Mouse (Mus musculus): ENCODE results near the gene Cyp2d26. TPM values are rescaled to one million over a fixed set of nuclear protein-coding genes. Genes with fewer than 3 reads are reported as not detected.
A peak's percentile ranks its signal among the peaks of the same experiment; 100 is the strongest.
"Not testable (repeated sequence)": the region's sequence is repeated elsewhere in the genome, so short reads cannot be mapped to it uniquely, and the experiment has no call there.

The Cyp2d26 gene
- 0.20 and 1.3 TPM in 2 replicates for polyA plus RNA-seq (2012; rRNA removed)

DNA sequence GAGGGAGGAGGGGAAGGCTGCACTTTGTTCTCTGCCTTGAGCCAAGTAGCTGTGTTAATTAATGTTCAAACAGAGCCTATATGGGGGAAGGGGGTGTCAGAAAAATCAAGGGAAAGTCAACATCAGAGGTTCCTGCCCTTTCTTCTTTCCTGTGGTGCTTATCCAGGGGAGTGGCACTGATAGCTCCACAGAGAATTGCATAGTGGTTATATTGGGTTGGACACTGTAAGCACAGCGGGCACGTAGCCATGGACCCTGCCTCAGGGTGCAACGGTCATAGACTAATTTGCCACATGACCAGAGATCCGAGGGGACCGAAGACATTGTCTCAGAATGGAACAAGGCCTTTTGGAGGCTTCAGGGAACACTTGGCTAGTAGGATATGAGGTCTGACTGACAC, at the start of gene Cyp2d26:
Gene Cyp2d26, minus strand, starts transcription at position 18 of the 400 bp plus-strand sequence.
- DNase-seq (ENCODE audit: low read depth) = no peak

DNA sequence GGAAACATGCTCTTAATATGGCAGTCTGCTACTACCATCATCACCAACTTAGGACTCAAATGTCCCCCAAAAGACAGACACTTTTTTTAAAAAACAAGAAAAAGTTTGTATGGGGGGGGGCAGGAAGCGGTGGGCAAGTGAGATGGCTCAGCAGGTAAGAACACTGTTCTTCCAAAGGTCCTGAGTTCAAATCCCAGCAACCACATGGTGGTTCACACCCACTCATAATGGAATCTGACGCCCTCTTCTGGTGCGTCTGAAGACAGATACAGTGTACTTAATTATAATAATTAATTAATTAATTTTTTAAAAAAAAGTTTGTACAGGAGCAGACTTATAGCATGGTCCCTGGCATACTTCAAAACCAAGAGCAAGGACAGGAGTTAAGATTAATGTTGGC, 45.1 kb upstream of the Cyp2d26 start:
- no peak for DNase-seq (ENCODE audit: low read depth)

DNA sequence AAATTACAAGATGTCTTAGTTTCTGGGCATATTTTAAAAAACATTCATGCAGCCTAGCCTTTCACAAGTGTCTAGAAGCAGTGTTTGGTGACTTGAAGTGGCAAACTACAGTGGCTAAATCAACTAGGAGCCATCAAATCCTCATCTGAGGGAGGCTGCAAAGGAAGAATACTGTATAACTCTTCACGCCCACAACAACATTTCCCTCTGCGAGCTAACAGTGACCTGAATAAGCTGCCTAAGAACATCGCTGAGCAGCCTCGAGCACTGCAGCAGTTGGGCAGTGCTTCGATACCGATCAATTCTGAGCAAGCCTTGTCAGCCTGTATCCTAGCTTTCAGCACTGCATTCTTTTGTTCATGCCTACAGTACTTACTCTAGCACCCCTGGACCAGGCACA, 35.8 kb upstream of the Cyp2d26 start:
- no peak for DNase-seq (ENCODE audit: low read depth)

DNA sequence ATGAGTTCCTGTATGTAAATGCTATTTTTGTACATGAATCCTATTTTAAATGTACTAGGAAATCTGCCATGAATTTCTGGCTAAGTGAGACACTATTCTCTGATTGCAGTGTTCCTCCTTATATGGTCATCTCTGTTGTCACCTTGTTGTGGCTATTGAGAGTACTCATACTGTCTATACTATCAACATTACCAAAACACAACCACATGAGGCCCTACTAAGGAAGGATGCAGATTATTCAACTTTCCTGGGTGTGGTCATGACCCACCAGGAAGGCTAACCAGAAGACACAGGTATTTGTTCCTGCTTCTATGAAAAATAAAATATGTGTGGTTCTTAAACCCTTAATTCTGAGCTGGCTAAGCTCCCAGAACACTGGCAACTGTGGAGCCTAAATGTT, 31.8 kb upstream of the Cyp2d26 start:
- peak; percentile 49 for DNase-seq (ENCODE audit: low read depth)

DNA sequence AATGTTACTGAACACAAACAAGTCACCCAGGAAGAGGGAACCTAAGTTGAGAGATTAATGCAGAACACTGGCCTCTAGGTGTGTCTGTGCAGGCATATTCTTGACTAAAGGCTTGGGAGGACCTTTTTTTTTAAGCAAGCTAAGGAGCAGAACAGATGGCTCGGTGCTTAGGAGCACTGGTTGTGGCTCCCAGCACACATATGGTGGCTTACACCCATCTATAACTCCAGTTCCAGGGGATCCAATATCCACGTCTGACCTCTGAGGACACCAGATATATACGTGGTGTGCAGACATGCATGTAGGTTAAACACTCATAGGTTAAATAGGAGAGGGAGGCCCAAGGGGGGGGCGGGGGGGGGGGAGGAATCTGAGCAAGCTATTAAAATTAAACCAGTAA, 28.3 kb upstream of the Cyp2d26 start:
- no peak for DNase-seq (ENCODE audit: low read depth)

DNA sequence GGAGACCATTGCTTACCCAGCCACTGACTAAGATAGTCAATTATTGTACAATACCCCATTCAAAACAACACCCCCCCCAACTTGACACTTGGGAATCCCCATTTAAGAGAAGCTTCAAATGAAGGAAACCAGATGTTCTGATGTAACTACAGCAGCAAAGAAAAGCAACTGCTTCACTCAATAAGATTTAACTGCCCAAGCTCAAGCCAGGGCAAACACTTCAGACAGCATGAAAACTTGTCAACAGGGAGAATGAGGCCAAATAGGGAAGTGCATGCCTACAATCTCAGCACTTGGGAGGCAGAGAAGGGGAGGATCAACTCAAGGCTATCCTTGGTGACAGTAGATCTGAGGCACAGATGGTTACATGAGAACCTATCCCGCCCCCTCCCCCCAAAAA, 27.6 kb upstream of the Cyp2d26 start:
- DNase-seq (ENCODE audit: low read depth) = no peak

DNA sequence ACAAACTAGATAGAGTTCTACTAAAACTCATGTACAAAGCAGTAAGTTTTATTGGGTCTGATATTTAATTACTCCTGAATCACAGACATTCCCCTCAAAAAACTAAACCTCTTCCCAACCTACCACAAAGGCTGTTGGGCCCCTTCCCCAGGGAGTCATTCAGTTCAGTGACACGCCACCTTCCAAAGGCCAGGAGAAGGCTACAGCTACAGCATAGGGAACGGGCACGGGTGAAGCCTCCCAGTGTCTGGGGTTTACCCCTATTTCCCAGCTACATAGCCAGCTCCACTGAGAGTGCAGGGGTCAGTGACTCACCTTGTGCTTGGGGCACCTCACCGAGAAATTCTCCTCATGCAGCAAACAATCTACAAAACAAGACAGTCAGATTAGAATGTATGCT, 21.2 kb upstream of the Cyp2d26 start:
- no peak for DNase-seq (ENCODE audit: low read depth)

DNA sequence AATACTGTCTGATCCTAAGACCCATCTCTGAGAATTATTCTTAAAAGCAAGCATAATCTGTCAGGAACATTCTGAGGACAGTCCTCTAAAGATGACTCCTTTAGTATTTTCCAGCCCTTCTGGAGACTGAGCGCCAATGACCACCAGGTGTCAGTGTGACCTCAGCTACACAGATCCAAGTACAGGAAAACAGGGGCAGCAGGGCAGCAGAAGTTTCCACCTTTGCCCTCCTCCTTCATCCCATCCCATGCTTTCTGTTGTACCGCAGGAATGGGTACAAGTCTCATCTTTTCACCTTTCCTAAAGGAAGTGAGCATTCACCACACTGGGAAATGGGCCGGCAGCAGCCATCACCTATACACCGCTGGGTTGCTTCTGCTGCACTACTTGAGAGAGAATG, 20.7 kb upstream of the Cyp2d26 start:
- no peak for DNase-seq (ENCODE audit: low read depth)

DNA sequence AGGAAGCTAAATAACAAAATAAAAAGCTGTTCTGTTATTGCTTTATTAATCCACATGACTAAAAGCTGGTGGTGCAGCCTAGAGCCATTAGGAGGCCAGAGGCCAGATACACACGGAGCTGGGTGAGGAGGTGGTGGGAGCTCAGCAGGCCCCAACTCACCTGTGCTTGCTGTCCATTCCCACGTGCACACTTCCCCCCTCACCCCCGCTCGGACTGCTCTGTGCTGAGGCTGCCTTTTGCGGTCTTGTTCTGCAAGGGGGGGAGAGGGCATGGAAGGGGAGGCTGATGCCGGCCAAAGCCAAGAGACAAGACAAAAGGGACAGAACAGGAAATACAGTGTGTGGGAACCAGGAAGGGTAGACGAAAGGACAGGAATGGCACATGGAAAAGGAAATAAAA, 20.2 kb upstream of the Cyp2d26 start:
- DNase-seq (ENCODE audit: low read depth) = no peak

DNA sequence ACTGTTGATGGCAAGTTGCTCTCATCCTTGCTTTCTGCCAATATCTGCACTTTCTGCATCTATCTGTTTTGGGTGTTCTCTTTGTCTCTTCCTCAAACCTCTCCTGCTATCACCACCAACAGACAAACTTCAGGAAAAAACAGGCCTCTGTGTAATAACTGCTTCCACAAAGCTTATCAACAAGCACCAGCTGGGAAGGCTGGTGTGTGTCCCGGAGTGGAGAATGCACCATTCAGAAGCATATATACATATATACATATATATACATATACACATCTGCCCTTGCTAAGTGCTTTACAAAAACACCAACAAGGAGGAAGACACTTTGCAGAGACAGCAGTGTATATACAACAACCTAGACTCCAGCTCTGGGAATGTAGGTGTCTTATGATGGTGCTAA, 16.5 kb upstream of the Cyp2d26 start:
- DNase-seq (ENCODE audit: low read depth) = no peak

DNA sequence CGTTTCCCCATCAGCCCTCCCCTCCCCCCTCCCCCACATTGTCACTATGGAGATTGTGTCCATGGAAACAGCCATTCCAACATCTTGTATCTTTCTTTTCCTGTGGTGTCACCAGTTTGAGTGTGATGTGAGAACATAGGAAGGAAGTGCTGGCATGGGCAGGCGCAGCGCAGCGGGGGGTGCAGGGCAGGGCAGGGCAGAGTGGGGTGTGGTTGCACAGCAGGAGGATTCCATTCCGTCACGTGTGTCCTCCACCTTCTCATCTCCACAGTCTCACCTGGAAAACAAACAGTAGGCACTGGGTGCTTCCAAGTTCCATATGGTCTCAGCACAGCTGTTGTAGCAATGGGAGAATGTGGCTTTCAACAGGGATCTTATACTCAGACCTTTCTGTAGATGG, 15.4 kb upstream of the Cyp2d26 start:
- DNase-seq (ENCODE audit: low read depth) = no peak

DNA sequence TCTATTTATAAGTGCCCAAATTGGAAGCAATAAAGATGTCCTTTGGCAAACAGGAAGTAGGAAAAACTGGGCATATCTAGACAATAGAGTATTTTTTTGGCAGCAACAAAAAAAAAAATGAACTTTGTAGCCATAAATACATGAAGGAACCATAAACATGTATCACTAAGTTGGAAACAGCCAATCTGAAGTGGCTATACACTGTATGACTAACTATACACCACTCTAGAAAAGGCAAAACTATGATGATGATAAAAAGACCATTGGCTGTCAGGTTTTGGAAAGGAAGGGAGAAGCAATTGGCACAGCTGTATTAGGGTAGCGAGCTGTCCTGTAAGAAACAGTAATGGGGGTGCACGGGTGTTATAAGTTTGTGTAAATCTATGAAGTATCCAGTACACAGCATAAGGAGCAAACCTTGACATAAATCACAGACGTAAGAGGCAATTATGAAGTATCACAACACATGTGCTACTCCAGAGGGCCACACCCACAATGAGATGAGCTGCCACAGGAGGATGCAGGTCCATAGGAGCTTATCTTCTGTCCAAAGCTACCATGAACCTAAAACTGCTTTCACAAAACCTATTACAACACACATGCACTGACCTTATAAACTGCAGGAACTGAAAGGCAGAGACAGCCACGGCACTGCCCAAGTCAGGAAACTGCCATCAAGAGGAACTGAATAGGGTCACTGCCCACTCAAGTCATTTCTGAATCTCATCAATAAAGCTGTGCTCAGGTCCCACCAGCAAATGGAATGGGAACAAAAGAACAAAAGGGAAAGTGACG, 13.1 kb upstream of the Cyp2d26 start:
- no peak for DNase-seq (ENCODE audit: low read depth)

DNA sequence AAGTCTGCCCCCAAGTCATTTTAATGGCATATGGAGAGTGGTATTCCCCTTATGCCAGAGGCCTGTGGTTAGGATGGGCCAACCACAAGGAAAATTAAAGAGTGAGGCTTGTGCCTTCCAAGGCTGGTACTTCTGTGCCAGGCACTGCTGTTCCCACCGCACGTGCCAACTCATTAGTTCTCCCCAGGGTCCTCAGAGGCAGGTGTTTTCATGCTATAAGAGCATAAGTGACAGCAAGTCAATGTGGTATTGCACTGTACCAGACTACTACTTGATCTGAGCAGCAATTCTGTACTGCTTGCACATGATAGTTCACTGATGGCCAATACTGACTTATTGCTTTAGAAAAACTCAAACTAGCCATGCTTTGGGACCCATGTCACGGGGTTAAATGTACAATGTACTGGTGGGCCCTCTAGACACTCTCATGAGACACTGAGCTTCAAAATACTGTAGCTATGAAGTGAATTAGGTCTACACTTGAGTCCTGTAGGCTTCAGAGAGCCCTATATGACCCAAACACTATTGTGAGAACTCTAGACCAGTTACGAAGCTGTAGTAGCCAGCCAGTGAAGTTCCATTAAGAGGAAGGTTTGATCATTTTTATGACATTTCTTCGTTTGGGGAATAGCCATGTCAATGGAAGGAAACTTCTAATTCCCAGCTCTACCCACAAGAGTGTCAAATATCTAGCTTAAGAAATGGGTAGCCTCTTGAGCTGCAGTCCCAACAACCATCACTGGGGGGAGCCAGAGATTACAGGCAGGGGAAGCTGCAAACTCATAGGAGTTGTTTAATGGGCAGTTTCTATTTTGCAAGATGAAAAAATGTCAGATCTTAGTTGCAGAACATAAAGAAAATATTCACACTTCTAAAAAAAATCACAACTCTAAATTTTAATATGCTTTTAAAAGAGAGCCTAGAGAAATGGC, 10.9 kb upstream of the Cyp2d26 start:
- no peak for DNase-seq (ENCODE audit: low read depth)

DNA sequence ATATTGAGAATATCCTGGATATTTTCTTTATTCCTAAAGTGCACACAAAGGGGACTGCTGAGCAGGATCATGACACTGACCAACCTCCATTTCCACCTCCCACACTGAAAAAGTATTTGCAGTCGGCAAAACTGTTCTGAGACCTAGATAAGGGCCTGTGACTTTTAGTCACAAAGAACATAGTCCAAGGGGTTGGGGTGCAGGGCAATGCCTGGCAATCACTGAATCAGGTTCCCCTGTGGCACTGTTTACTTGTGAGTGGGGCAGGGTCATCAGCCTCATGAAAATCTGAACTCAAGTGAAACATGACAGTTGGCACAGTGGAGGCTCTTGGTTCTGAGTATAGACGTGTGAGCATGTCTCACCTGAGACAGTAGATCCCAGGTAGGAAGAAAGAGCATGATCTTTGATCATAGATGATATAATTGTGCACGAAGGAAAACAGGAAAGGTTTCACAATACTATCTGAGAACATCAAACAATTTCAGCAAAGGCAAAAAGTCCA, 1.9 kb upstream of the Cyp2d26 start:
- no peak for DNase-seq (ENCODE audit: low read depth)

DNA sequence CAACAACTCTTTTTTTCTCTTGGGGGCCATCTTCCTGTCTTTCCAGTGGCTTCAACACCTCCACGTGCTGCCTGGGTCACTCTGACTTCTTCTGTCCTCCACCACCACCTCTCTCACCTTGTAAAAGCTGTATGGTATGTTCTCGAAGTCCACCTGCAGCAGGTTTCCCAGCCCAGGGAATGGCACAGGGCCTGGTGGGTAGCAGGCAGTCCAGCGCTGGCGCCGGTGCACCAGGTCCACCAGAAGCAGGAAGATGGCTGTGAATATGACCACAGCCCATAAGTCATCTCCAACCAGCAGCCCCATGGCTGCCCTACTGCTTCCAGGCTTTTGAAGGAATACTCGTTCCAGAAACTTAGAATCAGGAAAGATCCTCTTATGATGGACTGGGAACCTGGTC, 226 bp downstream of the Cyp2d26 start:
- DNase-seq (ENCODE audit: low read depth) = no peak

DNA sequence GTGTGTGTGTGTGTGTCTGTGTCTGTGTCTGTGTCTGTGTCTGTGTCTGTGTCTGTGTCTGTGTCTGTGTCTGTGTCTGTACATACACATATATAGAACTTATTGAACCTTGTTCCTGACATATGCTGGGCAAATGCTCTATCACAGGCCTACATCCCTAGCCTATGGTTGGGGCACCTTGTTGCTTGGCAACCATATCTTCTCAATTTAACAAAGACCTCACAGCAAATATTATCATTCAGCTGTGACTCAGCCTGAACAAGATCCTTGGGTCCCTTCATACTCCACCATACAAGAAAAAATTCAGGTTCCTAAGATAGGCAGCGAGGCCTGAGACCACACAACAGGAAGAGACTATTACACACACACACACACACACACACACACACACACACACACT, 640 bp downstream of the Cyp2d26 start:
- no peak for DNase-seq (ENCODE audit: low read depth)

DNA sequence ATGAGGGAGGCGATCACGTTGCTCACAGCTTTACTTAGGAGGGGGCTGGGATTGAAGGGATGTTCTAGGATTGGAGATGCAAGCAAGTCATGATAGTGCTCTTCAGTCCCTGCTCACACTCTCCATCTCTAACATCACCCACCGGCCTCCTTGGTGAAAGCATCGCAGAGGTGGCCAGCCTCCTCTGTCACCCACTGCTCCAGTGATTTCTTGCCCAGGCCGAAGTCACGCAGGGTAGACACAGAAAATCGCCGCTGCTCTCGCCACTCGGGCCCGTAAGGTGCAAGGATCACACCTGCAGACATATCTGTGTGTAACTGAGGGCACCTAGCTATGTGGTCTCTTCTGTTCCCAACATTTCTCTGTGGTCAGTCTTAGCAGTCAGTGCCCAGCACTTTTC, 1.5 kb downstream of the Cyp2d26 start:
- no peak for DNase-seq (ENCODE audit: low read depth)

DNA sequence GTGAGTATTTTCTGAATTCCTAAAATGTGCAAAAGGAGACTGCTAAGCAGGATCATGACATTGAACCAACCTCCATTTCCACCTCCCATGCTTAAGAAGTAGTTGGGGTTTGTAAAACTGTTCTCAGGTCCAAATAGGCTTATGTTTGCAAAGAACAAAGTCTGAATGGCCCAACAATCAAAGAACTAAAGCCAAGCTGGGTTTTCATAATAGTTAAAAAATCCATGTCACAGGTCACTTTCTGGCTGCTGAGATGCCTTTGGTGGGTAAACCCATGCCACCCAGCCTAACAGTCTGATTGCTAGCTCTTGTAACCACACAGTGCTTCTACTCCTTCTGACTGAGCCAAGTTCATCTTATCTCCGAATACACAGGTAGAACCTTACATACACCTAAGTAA, 9.5 kb downstream of the Cyp2d26 start:
- no peak for DNase-seq (ENCODE audit: low read depth)

DNA sequence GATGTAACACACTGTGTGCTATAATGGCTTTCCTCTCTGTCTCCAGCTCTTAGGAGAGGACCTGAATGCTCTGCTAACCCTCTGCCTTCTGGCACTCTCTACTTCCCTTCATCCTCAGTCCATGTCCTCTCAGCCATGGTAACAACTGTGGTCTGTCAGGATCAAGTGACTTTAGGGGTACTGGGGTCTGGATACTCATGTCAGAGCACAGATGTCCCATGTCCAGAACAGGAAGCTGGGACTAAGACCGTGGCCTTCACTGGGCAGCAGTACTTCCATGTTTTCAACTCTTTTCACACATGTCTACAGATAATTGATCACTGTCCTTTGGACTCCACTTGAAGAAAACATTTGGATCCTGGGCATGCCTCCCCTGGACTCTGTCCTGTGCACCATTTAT, 10.3 kb downstream of the Cyp2d26 start:
- DNase-seq (ENCODE audit: low read depth) = no peak

DNA sequence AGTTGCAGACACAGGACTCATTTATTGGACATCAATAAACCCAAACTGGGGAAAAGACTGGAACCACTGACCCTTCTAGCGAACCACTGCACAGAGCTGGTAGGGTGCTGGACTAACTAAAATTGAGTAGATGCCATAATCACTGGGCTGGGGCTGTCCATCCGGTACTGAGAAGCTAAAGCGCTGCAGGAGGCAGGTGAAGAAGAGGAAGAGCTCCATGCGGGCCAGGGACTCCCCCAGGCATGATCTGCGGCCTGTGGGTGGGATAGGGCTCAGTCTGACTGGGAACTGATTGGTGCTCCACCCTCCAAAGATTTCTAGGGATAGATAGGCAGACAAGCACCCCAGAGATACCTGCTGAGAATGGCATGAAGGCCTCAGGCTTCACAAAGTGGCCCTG, 16.2 kb downstream of the Cyp2d26 start:
- not testable (repeated sequence) for DNase-seq (ENCODE audit: low read depth)

DNA sequence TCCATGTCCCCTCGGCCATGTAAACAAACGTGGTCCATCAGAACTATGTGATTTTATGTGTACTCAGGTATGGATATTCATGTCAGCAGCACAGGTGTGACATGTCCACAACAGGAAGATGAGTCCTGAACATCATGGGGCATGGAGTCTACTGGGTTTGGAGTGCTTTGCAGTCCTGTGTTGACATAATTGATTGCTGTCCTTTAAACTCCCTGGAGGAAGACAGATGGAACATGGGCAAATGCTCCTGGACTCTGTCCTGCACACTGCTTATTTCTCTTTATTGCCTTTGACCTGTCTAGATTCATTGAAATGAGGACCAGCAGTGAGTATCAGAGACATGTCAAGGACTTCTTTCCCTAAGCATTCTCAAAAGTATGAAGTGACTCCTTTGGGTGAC, 28.2 kb downstream of the Cyp2d26 start:
- no peak for DNase-seq (ENCODE audit: low read depth)

DNA sequence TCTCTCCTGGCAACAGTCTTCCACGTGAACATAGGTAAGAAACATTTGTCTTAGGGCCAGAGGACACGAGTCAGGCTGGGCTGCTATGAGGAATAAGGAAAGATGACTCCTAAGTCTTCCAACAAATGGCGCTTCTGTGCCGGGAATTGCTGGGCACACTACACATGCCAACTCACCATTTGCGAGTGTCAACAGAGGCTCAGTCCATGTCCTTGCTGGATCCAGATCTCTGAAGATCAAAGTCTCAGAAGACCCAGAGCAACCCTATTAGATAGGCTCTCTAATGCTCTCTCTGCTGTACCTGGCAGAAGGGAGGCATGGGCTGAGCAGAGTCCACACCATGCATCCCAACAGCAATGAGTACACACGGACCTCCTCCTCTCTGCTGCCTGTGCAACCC, 29.2 kb downstream of the Cyp2d26 start:
- DNase-seq (ENCODE audit: low read depth) = no peak
